Mouse (Mus musculus): ENCODE measurements around the gene Col6a2. TPM values are rescaled to one million over a fixed set of nuclear protein-coding genes. Genes with fewer than 3 reads are reported as not detected.

The Col6a2 gene
- total and polyA plus RNA-seq, 2 experiments from 2014 or later, result 19.1 to 32.6 TPM

GRCm38 (mm10) chr10:76554061-76554460 is 69.4 kb downstream of the Col6a2 start:
- Histone ChIP-seq H3K4me3 (ENCODE audit: low read depth, low read length) (no peak overlapping the region), H3K9me3 (ENCODE audit: low read length) (no peaks in the 10 kb centered on the region), H3K9ac (replicated peaks; ENCODE audit: low read length, poor library complexity, severe bottlenecking) (no peak overlapping the region), H3K36me3 (ENCODE audit: insufficient read depth, low read length) (peaks cover 61% of the 10 kb centered on the region), H3K27me3 (ENCODE audit: insufficient read depth, low read length) (no peaks in the 10 kb centered on the region), H3K27ac (ENCODE audit: low read depth, low read length) (no peak overlapping the region), H3K4me1 (ENCODE audit: insufficient read depth, low read length) (no peaks in the 10 kb centered on the region), H3K4me2 (ENCODE audit: low read depth, low read length, poor library complexity, severe bottlenecking) (no peak overlapping the region)
- no peak for TF ChIP-seq CTCF (IDR thresholded peaks at IDR 0.05)
- WGBS, result 93% methylated on average over 5 of the region's 5 CpGs
- ATAC-seq (ENCODE audit: low FRiP score), result no peak
- no peak for DNase-seq (ENCODE audit: low spot score)

DNA sequence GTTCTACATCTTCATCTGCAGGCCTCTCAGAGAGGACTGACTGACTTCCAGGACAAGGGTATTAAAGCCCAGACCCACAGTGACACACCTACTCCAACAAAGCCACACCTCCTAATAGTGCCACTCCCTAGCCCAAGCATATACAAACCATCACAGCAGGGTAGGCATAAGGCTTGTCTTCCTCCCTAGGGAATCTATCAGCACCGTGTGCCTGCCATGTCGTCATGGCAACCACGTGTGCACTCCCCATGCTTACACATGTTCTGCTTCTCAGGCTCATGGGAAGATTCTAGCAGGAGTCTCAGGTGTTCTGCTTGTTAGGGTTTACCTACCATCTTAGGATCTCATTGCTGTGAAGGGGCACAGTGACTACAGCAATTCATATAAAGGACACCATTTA is 71.9 kb downstream of the Col6a2 start:
- no peak overlapping the region for H3K27ac ChIP-seq (ENCODE audit: low read depth, low read length)
- H3K4me1 ChIP-seq (ENCODE audit: insufficient read depth, low read length), result no peaks in the 10 kb centered on the region
- WGBS, result 64% methylated on average over 3 of the region's 3 CpGs
- no peak overlapping the region for H3K4me2 ChIP-seq (ENCODE audit: low read depth, low read length, poor library complexity, severe bottlenecking)
- no peaks in the 10 kb centered on the region for H3K27me3 ChIP-seq (ENCODE audit: insufficient read depth, low read length)
- H3K9me3 ChIP-seq (ENCODE audit: low read length), result no peaks in the 10 kb centered on the region
- H3K36me3 ChIP-seq (ENCODE audit: insufficient read depth, low read length), result peaks cover 78% of the 10 kb centered on the region
- no peak overlapping the region for H3K9ac ChIP-seq (replicated peaks; ENCODE audit: low read length, poor library complexity, severe bottlenecking)
- ATAC-seq (ENCODE audit: low FRiP score), result no peak
- no peak for DNase-seq (ENCODE audit: low spot score)
- no peak for TF ChIP-seq CTCF (IDR thresholded peaks at IDR 0.05)
- no peak overlapping the region for H3K4me3 ChIP-seq (ENCODE audit: low read depth, low read length)

DNA sequence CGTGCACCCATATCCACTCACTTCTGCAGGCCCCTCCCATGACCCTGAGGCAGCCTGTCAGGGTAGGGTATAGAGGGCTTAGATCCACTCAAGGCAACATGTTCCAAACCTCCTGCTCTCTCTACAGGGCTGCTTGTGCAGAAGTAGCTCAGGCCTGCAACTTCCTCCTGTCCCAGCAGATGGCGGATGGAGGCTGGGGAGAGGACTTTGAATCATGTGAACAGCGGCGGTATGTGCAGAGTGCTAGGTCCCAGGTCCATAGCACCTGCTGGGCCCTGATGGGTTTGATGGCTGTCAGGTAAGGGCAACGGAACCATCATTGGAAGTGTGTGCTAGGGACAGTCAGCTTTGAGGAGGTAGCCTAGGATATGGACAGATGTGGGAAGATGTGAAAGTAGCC is 73.0 kb downstream of the Col6a2 start:
- Histone ChIP-seq H3K27me3 (ENCODE audit: insufficient read depth, low read length) (no peaks in the 10 kb centered on the region), H3K36me3 (ENCODE audit: insufficient read depth, low read length) (peaks cover 89% of the 10 kb centered on the region), H3K4me1 (ENCODE audit: insufficient read depth, low read length) (no peaks in the 10 kb centered on the region), H3K27ac (ENCODE audit: low read depth, low read length) (no peak overlapping the region), H3K4me2 (ENCODE audit: low read depth, low read length, poor library complexity, severe bottlenecking) (no peak overlapping the region), H3K9me3 (ENCODE audit: low read length) (no peaks in the 10 kb centered on the region), H3K9ac (replicated peaks; ENCODE audit: low read length, poor library complexity, severe bottlenecking) (no peak overlapping the region), H3K4me3 (ENCODE audit: low read depth, low read length) (no peak overlapping the region)
- DNase-seq (ENCODE audit: low spot score) (peak; percentile 5), ATAC-seq (ENCODE audit: low FRiP score) (no peak)
- peak; percentile 66 for TF ChIP-seq CTCF (IDR thresholded peaks at IDR 0.05)
- WGBS, result 87% methylated on average over 5 of the region's 5 CpGs

DNA sequence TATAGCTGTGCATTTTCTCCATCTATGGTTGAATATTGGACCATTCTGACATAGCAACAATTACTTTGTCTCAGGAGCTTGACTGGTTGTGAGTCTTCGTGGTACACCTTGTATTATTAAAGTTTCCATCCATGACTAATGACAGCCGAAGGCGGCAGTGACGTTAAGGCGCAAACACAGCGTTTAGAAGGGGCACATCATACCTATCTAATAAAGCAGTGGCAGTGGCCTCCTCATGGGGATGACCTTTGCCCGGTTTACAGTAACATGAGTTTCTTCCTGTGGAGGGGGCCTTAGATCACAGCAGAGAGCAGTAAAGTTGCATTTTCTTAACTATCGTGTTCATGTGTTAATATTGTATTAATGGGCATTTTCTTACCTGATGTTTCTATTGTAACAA is 75.2 kb downstream of the Col6a2 start:
- no peak for ATAC-seq (ENCODE audit: low FRiP score)
- 96% methylated on average over 8 of the region's 8 CpGs for WGBS
- H3K9ac ChIP-seq (replicated peaks; ENCODE audit: low read length, poor library complexity, severe bottlenecking), result no peak overlapping the region
- no peak overlapping the region for H3K27ac ChIP-seq (ENCODE audit: low read depth, low read length)
- no peaks in the 10 kb centered on the region for H3K27me3 ChIP-seq (ENCODE audit: insufficient read depth, low read length)
- no peaks in the 10 kb centered on the region for H3K4me1 ChIP-seq (ENCODE audit: insufficient read depth, low read length)
- no peak for DNase-seq (ENCODE audit: low spot score)
- H3K36me3 ChIP-seq (ENCODE audit: insufficient read depth, low read length), result peaks cover 94% of the 10 kb centered on the region
- no peak for TF ChIP-seq CTCF (IDR thresholded peaks at IDR 0.05)
- H3K9me3 ChIP-seq (ENCODE audit: low read length), result no peaks in the 10 kb centered on the region
- no peak overlapping the region for H3K4me2 ChIP-seq (ENCODE audit: low read depth, low read length, poor library complexity, severe bottlenecking)
- no peak overlapping the region for H3K4me3 ChIP-seq (ENCODE audit: low read depth, low read length)

- Histone ChIP-seq H3K9me3 (ENCODE audit: low read length) (no peaks in the 10 kb centered on the region), H3K27me3 (ENCODE audit: insufficient read depth, low read length) (no peaks in the 10 kb centered on the region), H3K4me2 (ENCODE audit: low read depth, low read length, poor library complexity, severe bottlenecking) (no peak overlapping the region), H3K36me3 (ENCODE audit: insufficient read depth, low read length) (peaks cover 95% of the 10 kb centered on the region), H3K4me3 (ENCODE audit: low read depth, low read length) (no peak overlapping the region), H3K4me1 (ENCODE audit: insufficient read depth, low read length) (no peaks in the 10 kb centered on the region), H3K9ac (replicated peaks; ENCODE audit: low read length, poor library complexity, severe bottlenecking) (no peak overlapping the region), H3K27ac (ENCODE audit: low read depth, low read length) (no peak overlapping the region)
- TF ChIP-seq CTCF (IDR thresholded peaks at IDR 0.05), result no peak
- DNase-seq (ENCODE audit: low spot score) (no peak), ATAC-seq (ENCODE audit: low FRiP score) (no peak)
- 89% methylated on average over 8 of the region's 8 CpGs for WGBS
Observed at GRCm38 (mm10) chr10:76546566-76546965, 76.9 kb downstream of the Col6a2 start.

Other genes starting within 250 kb of the Col6a2 start
- gene AC141477.1, start 183.2 kb downstream of the Col6a2 start, total RNA-seq (2014; rRNA removed), result not detected in 2 replicates
- gene AC141477.1, start 183.2 kb downstream of the Col6a2 start, polyA plus RNA-seq (2015; fragmentation: Nextera tagmentation; extraction: Ambion mirVana), result not detected in 2 replicates
- 12.8 and 14.5 TPM in 2 replicates for gene Pcnt, start 180.8 kb downstream of the Col6a2 start, total RNA-seq (2014; rRNA removed)
- gene Pcnt, start 180.8 kb downstream of the Col6a2 start, polyA plus RNA-seq (2015; fragmentation: Nextera tagmentation; extraction: Ambion mirVana), result 3.4 and 3.9 TPM in 2 replicates
- gene 2610028H24Rik, start 174.5 kb downstream of the Col6a2 start, total RNA-seq (2014; rRNA removed), result not detected in 2 replicates
- gene 2610028H24Rik, start 174.5 kb downstream of the Col6a2 start, polyA plus RNA-seq (2015; fragmentation: Nextera tagmentation; extraction: Ambion mirVana), result not detected in 2 replicates
- gene Mcm3ap, start 154.7 kb downstream of the Col6a2 start, total RNA-seq (2014; rRNA removed), result 35.6 and 45.3 TPM in 2 replicates
- gene Mcm3ap, start 154.7 kb downstream of the Col6a2 start, polyA plus RNA-seq (2015; fragmentation: Nextera tagmentation; extraction: Ambion mirVana), result 56.0 and 66.4 TPM in 2 replicates
- gene Ybey, start 154.5 kb downstream of the Col6a2 start, total RNA-seq (2014; rRNA removed), result 5.8 and 7.3 TPM in 2 replicates
- gene Ybey, start 154.5 kb downstream of the Col6a2 start, polyA plus RNA-seq (2015; fragmentation: Nextera tagmentation; extraction: Ambion mirVana), result 4.1 and 4.5 TPM in 2 replicates
- 51.8 and 61.2 TPM in 2 replicates for gene Lss, start 92.0 kb downstream of the Col6a2 start, total RNA-seq (2014; rRNA removed)
- 26.4 and 28.4 TPM in 2 replicates for gene Lss, start 92.0 kb downstream of the Col6a2 start, polyA plus RNA-seq (2015; fragmentation: Nextera tagmentation; extraction: Ambion mirVana)
- gene Spatc1l, start 61.4 kb downstream of the Col6a2 start, total RNA-seq (2014; rRNA removed), result not detected in 2 replicates
- gene Spatc1l, start 61.4 kb downstream of the Col6a2 start, polyA plus RNA-seq (2015; fragmentation: Nextera tagmentation; extraction: Ambion mirVana), result not detected in 2 replicates
- 0.33 TPM in 1 of 2 replicates, not detected in the other for gene Ftcd, start 48.0 kb downstream of the Col6a2 start, total RNA-seq (2014; rRNA removed)
- gene Ftcd, start 48.0 kb downstream of the Col6a2 start, polyA plus RNA-seq (2015; fragmentation: Nextera tagmentation; extraction: Ambion mirVana), result 0.07 and 0.09 TPM in 2 replicates
- 32.7 and 36.6 TPM in 2 replicates for gene Col6a1, start 102.5 kb upstream of the Col6a2 start, total RNA-seq (2014; rRNA removed)
- gene Col6a1, start 102.5 kb upstream of the Col6a2 start, polyA plus RNA-seq (2015; fragmentation: Nextera tagmentation; extraction: Ambion mirVana), result 21.7 and 22.4 TPM in 2 replicates

All from midbrain, postnatal 0 days (tissue).